Mouse (Mus musculus) C2C12 (cell line): ENCODE results near the gene Rrm2.

ENCODE experiments used
- CTCF ChIP-seq: IDR thresholded peaks from one replicate; pipeline ENCODE4 v1.5.1; 2011; ENCODE audit not compliant: control insufficient read depth, insufficient read depth, insufficient read length
- MYOD1 ChIP-seq: IDR thresholded peaks from one replicate; pipeline ENCODE4 v1.6.1; 2011; ENCODE audit warnings: low read depth; ENCODE audit not compliant: control insufficient read depth, insufficient read length

DNA sequence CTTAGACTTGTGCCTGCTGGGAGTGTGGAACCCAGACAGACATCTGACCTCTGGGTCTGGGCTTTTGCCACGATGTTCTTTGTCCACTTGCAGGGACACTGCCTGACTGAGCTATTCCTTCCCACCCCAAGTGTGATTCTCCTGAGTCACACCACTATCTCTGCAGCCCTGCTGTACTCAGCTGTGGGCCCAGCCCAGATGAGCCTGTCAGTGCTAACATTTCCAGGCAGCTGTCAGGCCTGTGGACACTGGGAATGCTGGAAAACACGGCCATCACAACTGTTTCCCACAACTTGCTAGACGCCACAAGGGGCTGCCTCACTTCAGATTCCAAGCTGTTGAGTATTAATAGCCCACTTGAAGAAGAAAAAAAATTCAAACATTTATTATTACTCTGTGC is 5.0 kb upstream of the Rrm2 start:
- no peak for TF ChIP-seq CTCF
- TF ChIP-seq MYOD1 = peak; percentile 97
